Mouse (Mus musculus) central nervous system, embryonic 11.5 days (tissue): ENCODE results near the gene Zcchc7. TPM values are rescaled to one million over a fixed set of nuclear protein-coding genes. Genes with fewer than 3 reads are reported as not detected.

Source experiments
- polyA plus RNA-seq: library from polyadenylated mRNA; depleted of rRNA; stranded (reverse); fragments of >200 nt; gene quantifications from 2 replicates; pipeline ENCODE4 v1.2.3, GENCODE M21; 2012; rRNA removed

Zcchc7 gene
- polyA plus RNA-seq: 26.1 and 33.5 TPM in 2 replicates

GRCm38 (mm10) chr4:44755553-44756133 lies at the start of gene Zcchc7:
Zcchc7 (plus strand) TSS chr4:44755877.

GRCm38 (mm10) chr4:44709740-44710700 lies 45.7 kb upstream of the Zcchc7 start, which contains the start of gene Pax5:
Pax5 (minus strand) TSS chr4:44710487.

GRCm38 (mm10) chr4:44981280-44981973 lies 225.8 kb downstream of the Zcchc7 start, which contains the start of gene Grhpr:
Grhpr (plus strand) TSS chr4:44981395.

Other genes with a start within 250 kb of the Zcchc7 start
- 7.8 and 12.9 TPM in 2 replicates for gene Pax5, start 45.4 kb upstream of the Zcchc7 start, polyA plus RNA-seq
- 23.1 and 29.6 TPM in 2 replicates for gene Grhpr, start 225.5 kb downstream of the Zcchc7 start, polyA plus RNA-seq